In the genomic region with DNA sequence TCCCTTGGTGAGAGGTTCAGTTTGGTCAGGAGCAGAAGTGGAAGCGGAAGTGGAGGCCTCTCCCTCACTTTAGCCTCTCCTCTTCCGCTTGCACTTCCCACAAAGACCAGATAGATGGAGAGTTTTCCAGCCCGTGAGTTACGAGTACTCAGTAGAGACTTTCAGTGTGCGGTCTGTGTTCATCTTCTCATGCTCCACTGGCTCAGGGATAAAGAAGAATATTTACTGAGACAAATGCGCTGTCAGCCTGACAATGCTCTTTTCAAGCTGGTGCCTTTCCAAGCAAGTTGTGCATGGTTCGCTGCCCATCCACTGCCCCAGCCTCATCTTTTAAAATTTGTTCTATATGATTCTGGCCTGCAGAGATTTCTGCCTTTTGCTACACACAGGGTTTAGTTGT, we compare ENCODE assay signal across 19 mouse cellular contexts.
DNase-seq lines count a peak whose midpoint lies in the region; ATAC-seq lines count a peak whose summit lies in the region.
"Had no signal": no experiment of that assay in that cellular context is flagged by ENCODE, and none has a peak within 500 bp of the region (broad histone marks: within the 10 kb centered on the region; RNA-seq: fewer than 3 reads in every experiment).

No protein-coding gene starts in this region.

- 34% methylated on average over 7 of the region's 7 CpGs for WGBS in hindbrain, embryonic 10.5 days
- 15% methylated on average over 7 of the region's 7 CpGs for WGBS in hindbrain, embryonic 13.5 days
- WGBS in neural tube, embryonic 15.5 days: 17% methylated on average over 7 of the region's 7 CpGs

- H3K4me3 ChIP-seq in hindbrain, embryonic 10.5 days: no peak overlapping the region
- H3K4me3 ChIP-seq in hindbrain, embryonic 13.5 days: no peak overlapping the region
- H3K4me3 ChIP-seq in neural tube, embryonic 15.5 days (replicated peaks): no peak overlapping the region
- H3K4me3 ChIP-seq: embryonic facial prominence, embryonic 15.5 days; limb, embryonic 10.5 days had no signal

- no peak overlapping the region for H3K4me2 ChIP-seq in hindbrain, embryonic 13.5 days
- H3K4me2 ChIP-seq in neural tube, embryonic 15.5 days: no peak overlapping the region
- H3K4me2 ChIP-seq: embryonic facial prominence, embryonic 15.5 days had no signal

- H3K9me3 ChIP-seq in hindbrain, embryonic 10.5 days: 0 out of 2 replicates have a peak, but pooled peaks cover 3% of the 10 kb centered on the region
- no peaks in the 10 kb centered on the region for H3K9me3 ChIP-seq in hindbrain, embryonic 13.5 days
- H3K9me3 ChIP-seq in neural tube, embryonic 15.5 days (replicated peaks): no peaks in the 10 kb centered on the region
- H3K9me3 ChIP-seq: embryonic facial prominence, embryonic 15.5 days; limb, embryonic 10.5 days had no signal

- peak; percentile 43 for DNase-seq in hindbrain, embryonic 10.5 days (ENCODE audit: low spot score)
- peak; percentile 25 for DNase-seq in neural tube, embryonic 10.5 days (ENCODE audit: extremely low spot score, low spot score)
- peak; percentile 44 for DNase-seq in mesoderm, embryonic 11.5 days (ENCODE audit: low read depth, low spot score)
- no peak for DNase-seq in thymus, postnatal 4 days
- no peak for DNase-seq in urinary bladder, adult 18-20 months (ENCODE audit: low spot score in 2 of 2)
- DNase-seq: B cell, adult 2 months; cerebellum, adult 8-10 months; gastrocnemius, postnatal 10 days; heart, adult 18-20 months; heart, postnatal 36 days; kidney, adult 8-10 months; kidney, postnatal 25 days; liver, postnatal 0 days; lung, postnatal 10 days; thymus, postnatal 25 days had no signal

- H3K27ac ChIP-seq in hindbrain, embryonic 10.5 days: peak overlapping the region; percentile 66
- no peak overlapping the region for H3K27ac ChIP-seq in hindbrain, embryonic 13.5 days
- H3K27ac ChIP-seq in neural tube, embryonic 15.5 days (replicated peaks): no peak overlapping the region
- H3K27ac ChIP-seq: embryonic facial prominence, embryonic 15.5 days; limb, embryonic 10.5 days had no signal

- no peak for ATAC-seq in hindbrain, embryonic 13.5 days (ENCODE audit: low FRiP score)
- no peak for ATAC-seq in neural tube, embryonic 15.5 days (ENCODE audit: low FRiP score)
- ATAC-seq: liver, postnatal 0 days had no signal

- H3K36me3 ChIP-seq in hindbrain, embryonic 10.5 days: no peaks in the 10 kb centered on the region
- no peaks in the 10 kb centered on the region for H3K36me3 ChIP-seq in hindbrain, embryonic 13.5 days
- H3K36me3 ChIP-seq in neural tube, embryonic 15.5 days: no peaks in the 10 kb centered on the region
- H3K36me3 ChIP-seq: embryonic facial prominence, embryonic 15.5 days; limb, embryonic 10.5 days had no signal

- peaks cover 9% of the 10 kb centered on the region; the same call in 1 of the 2 replicates for H3K4me1 ChIP-seq in hindbrain, embryonic 10.5 days (replicated peaks)
- H3K4me1 ChIP-seq in hindbrain, embryonic 13.5 days (replicated peaks): peaks cover 5% of the 10 kb centered on the region
- no peaks in the 10 kb centered on the region for H3K4me1 ChIP-seq in neural tube, embryonic 15.5 days
- H3K4me1 ChIP-seq: embryonic facial prominence, embryonic 15.5 days; limb, embryonic 10.5 days had no signal

- H3K27me3 ChIP-seq in hindbrain, embryonic 10.5 days (ENCODE audit: insufficient read depth, poor library complexity, severe bottlenecking): no peaks in the 10 kb centered on the region
- H3K27me3 ChIP-seq in hindbrain, embryonic 13.5 days: no peaks in the 10 kb centered on the region
- H3K27me3 ChIP-seq in neural tube, embryonic 15.5 days (replicated peaks): no peaks in the 10 kb centered on the region
- H3K27me3 ChIP-seq: embryonic facial prominence, embryonic 15.5 days had no signal

- H3K9ac ChIP-seq in hindbrain, embryonic 13.5 days: no peak overlapping the region
- H3K9ac ChIP-seq in neural tube, embryonic 15.5 days (replicated peaks): no peak overlapping the region
- H3K9ac ChIP-seq: embryonic facial prominence, embryonic 15.5 days; liver, postnatal 0 days had no signal

Comparison
In these comparisons a context has a peak if more than half of its experiments do, and no peak if none do; other contexts are left out.
1. DNase-seq: peak in hindbrain, embryonic 10.5 days (single experiment), neural tube, embryonic 10.5 days (single experiment) and mesoderm, embryonic 11.5 days (single experiment); none in thymus, postnatal 4 days (single experiment) and urinary bladder, adult 18-20 months (0 of 2).